Mouse (Mus musculus) heart, embryonic 12.5 days (tissue): ENCODE results near the gene Gipc1. TPM values are rescaled to one million over a fixed set of nuclear protein-coding genes. Genes with fewer than 3 reads are reported as not detected.

Source experiments
- ATAC-seq: fragments of 200-750 bp; cut with Nextera tagmentation; 2 replicates; pipeline ENCODE4 v1.8.0; 2017; ENCODE audit warnings: moderate TSS enrichment, moderate library complexity; ENCODE audit not compliant: insufficient number of reproducible peaks, low FRiP score
- H3K27ac ChIP-seq: fragments of 300-500 bp; sonication (generic); 2 replicates; pipeline ENCODE4 v1.5.1; 2016; ENCODE audit warnings: mild to moderate bottlenecking, moderate library complexity; ENCODE audit not compliant: poor library complexity, severe bottlenecking
- H3K27me3 ChIP-seq: fragments of 300-500 bp; sonication (generic); replicated peaks from 2 replicates; pipeline ENCODE4 v1.6.1; 2016; ENCODE audit warnings: mild to moderate bottlenecking, moderate library complexity
- H3K36me3 ChIP-seq: fragments of 300-500 bp; sonication (generic); 2 replicates; pipeline ENCODE4 v1.6.1; 2016; ENCODE audit warnings: mild to moderate bottlenecking, moderate library complexity
- H3K4me1 ChIP-seq: fragments of 300-500 bp; sonication (generic); replicated peaks from 2 replicates; pipeline ENCODE4 v1.6.1; 2016; ENCODE audit warnings: mild to moderate bottlenecking
- H3K4me2 ChIP-seq: fragments of 300-500 bp; sonication (generic); 2 replicates; pipeline ENCODE4 v1.6.1; 2016; ENCODE audit warnings: mild to moderate bottlenecking, moderate library complexity
- H3K4me3 ChIP-seq: fragments of 300-500 bp; sonication (generic); 2 replicates; pipeline ENCODE4 v1.5.1; 2016; ENCODE audit warnings: mild to moderate bottlenecking
- H3K9ac ChIP-seq: fragments of 300-500 bp; sonication (generic); 2 replicates; pipeline ENCODE4 v1.6.1; 2016; ENCODE audit warnings: mild to moderate bottlenecking, moderate library complexity
- H3K9me3 ChIP-seq: fragments of 300-500 bp; sonication (generic); replicated peaks from 2 replicates; pipeline ENCODE4 v1.6.1; 2016; ENCODE audit warnings: mild to moderate bottlenecking, moderate library complexity
- WGBS: fragments of 180-500 bp; shearing (Covaris S2); methylation state at CpG from one replicate; pipeline ENCODE4 v1.1.7; 2016; 5-methylcytosine and 5-hydroxymethylcytosine counted together
- polyA plus RNA-seq: library from polyadenylated mRNA; unstranded; fragments of >200 nt; fragmentation: Nextera tagmentation; extraction: Ambion mirVana; gene quantifications from 2 replicates; pipeline ENCODE4 v1.2.1, GENCODE M21; 2016

Gipc1 gene
- polyA plus RNA-seq, 1 experiment from 2014 or later: 175 TPM

- ATAC-seq: no peak
- H3K27me3 ChIP-seq: no peaks in the 10 kb centered on the region
- no peaks in the 10 kb centered on the region for H3K9me3 ChIP-seq
- peak overlapping the region; percentile 48 for H3K27ac ChIP-seq
- H3K9ac ChIP-seq: no peak overlapping the region
- no peak overlapping the region for H3K4me2 ChIP-seq
- H3K4me1 ChIP-seq: peaks cover 19% of the 10 kb centered on the region
- 72% methylated on average over 5 of the region's 5 CpGs for WGBS
- no peak overlapping the region for H3K4me3 ChIP-seq
- peaks cover 79% of the 10 kb centered on the region for H3K36me3 ChIP-seq
Measured at GRCm38 (mm10) chr8:83680603-83681002, 28.1 kb downstream of the Gipc1 start.

- Histone ChIP-seq H3K27me3 (no peaks in the 10 kb centered on the region), H3K27ac (peak overlapping the region; percentile 48), H3K4me3 (no peak overlapping the region), H3K4me2 (no peak overlapping the region), H3K36me3 (peaks cover 81% of the 10 kb centered on the region), H3K9ac (no peak overlapping the region), H3K4me1 (peaks cover 19% of the 10 kb centered on the region), H3K9me3 (no peaks in the 10 kb centered on the region)
- WGBS: 11% methylated on average over 6 of the region's 6 CpGs
- ATAC-seq: peak; percentile 73; the same call in 1 of the 2 replicates
Measured at GRCm38 (mm10) chr8:83681099-83681498, 28.6 kb downstream of the Gipc1 start.

GRCm38 (mm10) chr8:83684517-83684916, 32.0 kb downstream of the Gipc1 start:
- ATAC-seq: no peak
- H3K9me3 ChIP-seq: no peaks in the 10 kb centered on the region
- H3K9ac ChIP-seq: no peak overlapping the region
- H3K4me1 ChIP-seq: peaks cover 19% of the 10 kb centered on the region
- no peak overlapping the region for H3K4me3 ChIP-seq
- H3K27ac ChIP-seq: no peak overlapping the region
- 86% methylated on average over 9 of the region's 9 CpGs for WGBS
- no peaks in the 10 kb centered on the region for H3K27me3 ChIP-seq
- no peak overlapping the region for H3K4me2 ChIP-seq
- peaks cover 76% of the 10 kb centered on the region for H3K36me3 ChIP-seq

GRCm38 (mm10) chr8:83689264-83689663, 36.8 kb downstream of the Gipc1 start:
- H3K27me3 ChIP-seq: no peaks in the 10 kb centered on the region
- H3K27ac ChIP-seq: no peak overlapping the region
- H3K9ac ChIP-seq: no peak overlapping the region
- no peak overlapping the region for H3K4me2 ChIP-seq
- ATAC-seq: no peak
- peaks cover 69% of the 10 kb centered on the region for H3K36me3 ChIP-seq
- WGBS: 88% methylated on average over 6 of the region's 6 CpGs
- H3K4me3 ChIP-seq: no peak overlapping the region
- peaks cover 8% of the 10 kb centered on the region for H3K4me1 ChIP-seq
- no peaks in the 10 kb centered on the region for H3K9me3 ChIP-seq

GRCm38 (mm10) chr8:83693609-83694236, 41.2 kb downstream of the Gipc1 start:
- no peak for ATAC-seq

GRCm38 (mm10) chr8:83694369-83695160, 42.1 kb downstream of the Gipc1 start:
- Histone ChIP-seq H3K27me3 (no peaks in the 10 kb centered on the region), H3K36me3 (peaks cover 27% of the 10 kb centered on the region), H3K4me1 (peaks cover 40% of the 10 kb centered on the region), H3K9me3 (no peaks in the 10 kb centered on the region), H3K4me3 (no peak overlapping the region), H3K9ac (no peak overlapping the region), H3K27ac (no peak overlapping the region), H3K4me2 (no peak overlapping the region)
- ATAC-seq: no peak
- 84% methylated on average over 11 of the region's 11 CpGs for WGBS

More at GRCm38 (mm10) chr8:83693609-83694236, 41.2 kb downstream of the Gipc1 start:
- no peak overlapping the region for H3K9ac ChIP-seq
- H3K27ac ChIP-seq: no peak overlapping the region
- no peak overlapping the region for H3K4me2 ChIP-seq
- H3K27me3 ChIP-seq: no peaks in the 10 kb centered on the region
- H3K4me3 ChIP-seq: no peak overlapping the region
- WGBS: 73% methylated on average over 10 of the region's 10 CpGs
- peaks cover 32% of the 10 kb centered on the region for H3K36me3 ChIP-seq
- H3K9me3 ChIP-seq: no peaks in the 10 kb centered on the region
- H3K4me1 ChIP-seq: peaks cover 36% of the 10 kb centered on the region

- no peaks in the 10 kb centered on the region for H3K27me3 ChIP-seq
- no peak overlapping the region for H3K27ac ChIP-seq
- no peak overlapping the region for H3K4me3 ChIP-seq
- H3K36me3 ChIP-seq: peaks cover 22% of the 10 kb centered on the region
- H3K4me1 ChIP-seq: peaks cover 47% of the 10 kb centered on the region
- H3K9ac ChIP-seq: no peak overlapping the region
- WGBS: 80% methylated on average over 10 of the region's 17 CpGs
- H3K9me3 ChIP-seq: no peaks in the 10 kb centered on the region
- ATAC-seq: no peak
- no peak overlapping the region for H3K4me2 ChIP-seq
Measured at GRCm38 (mm10) chr8:83695351-83696106, 43.1 kb downstream of the Gipc1 start.

GRCm38 (mm10) chr8:83697374-83698220, 45.1 kb downstream of the Gipc1 start:
- H3K4me1 ChIP-seq: peaks cover 53% of the 10 kb centered on the region
- WGBS: 37% methylated on average over 19 of the region's 19 CpGs
- ATAC-seq: no peak

GRCm38 (mm10) chr8:83698291-83698660, 45.8 kb downstream of the Gipc1 start:
- peak overlapping the region; percentile 98 for H3K4me2 ChIP-seq

More at GRCm38 (mm10) chr8:83697374-83698220, 45.1 kb downstream of the Gipc1 start:
- Histone ChIP-seq H3K27me3 (no peaks in the 10 kb centered on the region), H3K4me3 (peak overlapping the region; percentile 97), H3K27ac (peak overlapping the region; percentile 74), H3K9me3 (no peaks in the 10 kb centered on the region), H3K4me2 (peak overlapping the region; percentile 98), H3K9ac (peak overlapping the region; percentile 98), H3K36me3 (peaks cover 2% of the 10 kb centered on the region)

GRCm38 (mm10) chr8:83698661-83699453, 46.4 kb downstream of the Gipc1 start, which contains the start of gene Pkn1:
TSS of gene Pkn1 (minus strand) at chr8:83699179.
- peak within 1 kb of the TSS; percentile 98 for H3K9ac ChIP-seq
- WGBS: 2% methylated on average over 82 of the region's 85 CpGs
- H3K4me2 ChIP-seq: peak within 1 kb of the TSS; percentile 98
- H3K9me3 ChIP-seq: no peaks in the 10 kb centered on the region
- peak; percentile 93 for ATAC-seq
- H3K27ac ChIP-seq: peak within 1 kb of the TSS; percentile 74
- H3K27me3 ChIP-seq: no peaks in the 10 kb centered on the region
- peaks cover 50% of the 10 kb centered on the region for H3K4me1 ChIP-seq
- H3K36me3 ChIP-seq: no peaks in the 10 kb centered on the region
- H3K4me3 ChIP-seq: peak within 1 kb of the TSS; percentile 97

More at GRCm38 (mm10) chr8:83698291-83698660, 45.8 kb downstream of the Gipc1 start:
- 7% methylated on average over 15 of the region's 15 CpGs for WGBS
- peak overlapping the region; percentile 98 for H3K9ac ChIP-seq
- H3K36me3 ChIP-seq: no peaks in the 10 kb centered on the region
- no peak; the same call in 1 of the 2 replicates for ATAC-seq
- peak overlapping the region; percentile 74 for H3K27ac ChIP-seq
- no peaks in the 10 kb centered on the region for H3K9me3 ChIP-seq
- H3K27me3 ChIP-seq: no peaks in the 10 kb centered on the region
- peak overlapping the region; percentile 97 for H3K4me3 ChIP-seq
- peaks cover 53% of the 10 kb centered on the region for H3K4me1 ChIP-seq
